Mouse (Mus musculus) 3T3-L1 (cell line): ENCODE measurements around the gene Acsl6.
A peak's percentile ranks its signal among the peaks of the same experiment; 100 is the strongest.

Experiments
- DNase-seq: peaks from one replicate; pipeline ENCODE4 v3.0.0-alpha.2; 2015; ENCODE audit warnings: low read depth, low spot score

Gene Acsl6

GRCm38 (mm10) chr11:54307139-54307816, 3.7 kb downstream of the Acsl6 start:
- peak; percentile 69 for DNase-seq

- DNase-seq = no peak
Observed at GRCm38 (mm10) chr11:54310588-54310987, 7.0 kb downstream of the Acsl6 start.

- DNase-seq = no peak
Observed at GRCm38 (mm10) chr11:54312021-54312420, 8.4 kb downstream of the Acsl6 start.

- DNase-seq = no peak
Observed at GRCm38 (mm10) chr11:54312603-54313002, 9.0 kb downstream of the Acsl6 start.

GRCm38 (mm10) chr11:54313391-54314360, 10.1 kb downstream of the Acsl6 start:
- DNase-seq = no peak

GRCm38 (mm10) chr11:54314740-54315139, 11.1 kb downstream of the Acsl6 start:
- no peak for DNase-seq

GRCm38 (mm10) chr11:54315336-54315735, 11.7 kb downstream of the Acsl6 start:
- no peak for DNase-seq

GRCm38 (mm10) chr11:54317361-54317760, 13.8 kb downstream of the Acsl6 start:
- DNase-seq = no peak

- DNase-seq = no peak
Observed at GRCm38 (mm10) chr11:54317795-54318194, 14.2 kb downstream of the Acsl6 start.

GRCm38 (mm10) chr11:54321802-54322532, 18.4 kb downstream of the Acsl6 start:
- no peak for DNase-seq

- no peak for DNase-seq
Observed at GRCm38 (mm10) chr11:54331463-54332183, 28.0 kb downstream of the Acsl6 start.

- DNase-seq = no peak
Observed at GRCm38 (mm10) chr11:54336165-54336707, 32.6 kb downstream of the Acsl6 start.

- DNase-seq = peak; percentile 56
Observed at GRCm38 (mm10) chr11:54343703-54344102, 40.1 kb downstream of the Acsl6 start.

GRCm38 (mm10) chr11:54351704-54352103, 48.1 kb downstream of the Acsl6 start:
- DNase-seq = no peak

- no peak for DNase-seq
Observed at GRCm38 (mm10) chr11:54353121-54353576, 49.6 kb downstream of the Acsl6 start.

GRCm38 (mm10) chr11:54354595-54355563, 51.3 kb downstream of the Acsl6 start:
- peak; percentile 58 for DNase-seq

GRCm38 (mm10) chr11:54355564-54355955, 52.0 kb downstream of the Acsl6 start:
- no peak for DNase-seq

- peak; percentile 18 for DNase-seq
Observed at GRCm38 (mm10) chr11:54356676-54357075, 53.1 kb downstream of the Acsl6 start.

GRCm38 (mm10) chr11:54372553-54372952, 69.0 kb downstream of the Acsl6 start:
- peak; percentile 13 for DNase-seq

GRCm38 (mm10) chr11:54390386-54390785, 86.8 kb downstream of the Acsl6 start:
- DNase-seq = no peak
